Mouse (Mus musculus): ENCODE measurements around the gene Trpv6.

Gene Trpv6

DNA sequence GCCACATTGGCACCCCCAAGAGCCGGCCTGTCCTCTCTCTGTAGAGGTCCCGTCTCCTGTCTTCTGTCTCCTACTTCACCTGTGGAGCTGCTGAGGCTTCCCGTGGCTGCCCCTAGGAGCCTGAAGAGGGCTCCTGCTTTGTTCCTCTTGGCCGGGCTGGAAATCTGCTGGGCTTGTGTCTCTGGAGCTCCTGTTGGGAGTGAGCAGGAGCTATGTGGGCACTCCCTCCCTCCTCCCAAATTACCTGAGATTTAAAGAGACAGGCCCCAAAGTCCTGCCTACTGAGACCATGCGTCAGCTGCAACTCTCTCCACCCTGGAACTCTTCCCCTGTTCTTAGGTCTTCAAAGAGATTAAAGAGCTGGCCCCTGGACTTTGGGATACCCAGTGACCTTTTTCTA is at the start of gene Trpv6:
Trpv6 (minus strand) TSS at position 228 of the 400 bp plus-strand sequence.
- DNase-seq (ENCODE audit: low spot score in 2 of 2), result no peak

DNA sequence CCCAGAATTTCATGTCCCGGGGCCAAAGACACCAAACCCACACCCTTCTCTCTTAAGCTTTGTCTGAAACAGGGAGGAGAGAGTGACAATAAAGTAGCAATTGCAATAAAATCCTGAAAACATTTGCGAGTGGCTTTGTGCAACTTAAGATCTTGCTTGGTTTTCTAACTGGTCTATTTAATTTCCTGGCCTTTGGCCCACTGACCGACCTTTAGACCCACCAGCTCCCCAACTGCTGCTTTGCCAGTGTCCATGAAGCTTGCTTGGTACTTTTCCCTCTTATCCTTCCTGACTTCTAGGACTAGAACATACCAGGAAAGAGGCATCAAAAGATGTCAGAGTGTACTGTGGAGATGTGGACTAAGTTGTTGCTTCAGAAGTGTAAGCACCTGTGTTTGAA is 49.4 kb upstream of the Trpv6 start:
- no peak for DNase-seq (ENCODE audit: low spot score in 2 of 2)

- DNase-seq (ENCODE audit: low spot score in 2 of 2), result no peak
These were observed 48.7 kb upstream of the Trpv6 start for GRCm38 (mm10) chr6:41684911-41685310.

DNA sequence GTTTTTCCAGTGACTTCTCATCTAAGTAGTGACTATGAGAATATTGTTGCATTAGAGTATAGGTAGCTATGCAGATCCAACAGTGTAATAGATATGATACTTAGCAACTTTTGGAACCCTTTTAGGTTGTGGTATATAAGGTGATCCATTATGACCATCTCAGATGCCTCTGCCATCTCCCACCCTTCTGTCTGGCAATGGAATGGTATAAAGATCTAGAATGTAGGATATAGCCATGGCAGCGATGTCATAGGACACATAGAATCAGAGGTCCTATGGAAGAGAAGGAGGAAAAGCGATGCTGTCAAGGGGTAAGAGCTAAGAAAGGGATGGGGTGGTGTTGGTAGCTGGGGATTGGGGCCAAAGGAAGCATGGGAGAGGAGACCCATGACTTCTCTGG is 47.9 kb upstream of the Trpv6 start, which contains the start of gene Llcfc1:
Llcfc1 (plus strand) TSS at position 301 of the 400 bp plus-strand sequence.
- no peak for DNase-seq (ENCODE audit: low spot score in 2 of 2)

DNA sequence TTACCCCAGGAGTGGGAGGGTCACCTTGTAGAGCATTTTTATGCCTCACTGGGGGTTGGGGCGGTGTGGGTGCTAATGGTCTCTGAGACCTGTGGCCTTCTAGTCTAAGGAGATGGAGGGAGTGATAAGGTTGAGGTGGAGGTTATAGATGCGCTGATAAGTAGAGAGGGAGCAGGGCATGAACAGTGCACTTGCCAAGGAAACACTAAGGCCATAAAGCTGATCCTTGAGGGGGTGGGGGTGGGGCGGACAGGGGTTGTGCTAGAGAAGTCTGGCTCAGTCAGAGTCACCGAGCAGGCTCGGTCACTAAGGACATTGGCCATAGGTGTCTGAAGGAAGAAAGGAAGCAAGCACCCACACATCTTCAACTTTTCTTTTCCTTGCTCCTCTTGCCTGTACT is 45.5 kb upstream of the Trpv6 start:
- DNase-seq (ENCODE audit: low spot score in 2 of 2), result no peak

DNA sequence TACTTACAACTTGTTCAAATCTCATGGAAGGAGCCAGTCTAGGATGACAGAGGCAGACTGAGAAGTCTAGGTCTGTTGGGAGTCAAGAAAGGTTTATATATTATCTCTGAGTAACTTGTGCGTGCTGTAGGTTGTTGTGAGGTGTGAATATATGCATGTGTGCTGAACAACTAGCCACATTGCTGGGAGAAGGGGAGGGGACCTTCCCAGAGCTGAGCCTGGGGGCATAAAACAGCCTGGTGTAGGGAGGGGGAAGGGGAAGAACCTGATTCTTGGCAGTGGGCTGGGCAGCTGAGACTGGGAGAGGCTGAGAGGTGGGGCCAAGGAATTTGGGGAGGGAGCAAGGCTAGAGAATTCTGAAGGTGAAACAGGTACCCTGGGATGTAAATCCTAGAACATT is 44.5 kb upstream of the Trpv6 start, which contains the start of gene Trpv5:
Trpv5 (minus strand) TSS at position 101 of the 400 bp plus-strand sequence.
- DNase-seq (ENCODE audit: low spot score in 2 of 2), result no peak

DNA sequence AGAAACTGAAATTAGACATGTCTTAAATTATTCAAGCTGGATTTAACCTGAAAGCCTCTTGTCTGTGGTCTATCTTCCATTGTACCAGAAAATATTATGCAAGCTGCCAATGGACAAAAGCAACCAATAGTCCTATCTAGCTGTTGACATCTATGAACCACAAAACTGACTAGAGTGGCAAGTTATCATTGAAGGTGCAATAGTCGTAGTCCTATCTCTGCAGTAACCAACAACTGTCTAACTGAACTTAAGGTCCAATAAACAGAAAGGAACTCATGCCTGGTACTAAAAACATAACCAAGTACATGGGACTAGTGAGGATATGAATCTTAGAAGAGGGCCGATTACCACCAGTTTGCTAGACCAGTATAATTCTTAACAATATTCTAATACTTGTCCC is 40.3 kb upstream of the Trpv6 start:
- DNase-seq (ENCODE audit: low spot score in 2 of 2), result no peak

DNA sequence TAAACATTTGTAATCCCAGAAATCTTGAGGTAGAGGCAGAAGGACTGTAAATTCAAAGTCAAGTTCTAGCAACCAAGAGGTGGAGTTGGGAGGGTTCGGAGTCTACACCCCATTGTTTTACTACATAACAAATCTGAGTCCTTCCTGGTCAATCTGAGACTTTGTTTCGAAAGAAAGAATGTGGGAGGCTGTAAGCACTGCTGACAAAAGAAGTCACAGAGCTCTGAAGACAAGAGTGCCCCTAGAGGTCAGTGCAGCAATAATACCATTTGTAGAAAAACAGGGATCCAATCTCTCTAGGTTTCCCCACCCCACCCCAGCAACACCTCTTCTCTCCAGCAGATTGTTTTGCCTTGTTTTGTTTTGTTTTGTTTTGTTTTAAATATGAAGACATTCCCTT is 26.1 kb upstream of the Trpv6 start:
- DNase-seq (ENCODE audit: low spot score in 2 of 2), result no peak

GRCm38 (mm10) chr6:41658487-41658886 is 22.3 kb upstream of the Trpv6 start:
- DNase-seq (ENCODE audit: low spot score in 2 of 2), result no peak

GRCm38 (mm10) chr6:41654648-41655047 is 18.4 kb upstream of the Trpv6 start:
- no peak for DNase-seq (ENCODE audit: low spot score in 2 of 2)

DNA sequence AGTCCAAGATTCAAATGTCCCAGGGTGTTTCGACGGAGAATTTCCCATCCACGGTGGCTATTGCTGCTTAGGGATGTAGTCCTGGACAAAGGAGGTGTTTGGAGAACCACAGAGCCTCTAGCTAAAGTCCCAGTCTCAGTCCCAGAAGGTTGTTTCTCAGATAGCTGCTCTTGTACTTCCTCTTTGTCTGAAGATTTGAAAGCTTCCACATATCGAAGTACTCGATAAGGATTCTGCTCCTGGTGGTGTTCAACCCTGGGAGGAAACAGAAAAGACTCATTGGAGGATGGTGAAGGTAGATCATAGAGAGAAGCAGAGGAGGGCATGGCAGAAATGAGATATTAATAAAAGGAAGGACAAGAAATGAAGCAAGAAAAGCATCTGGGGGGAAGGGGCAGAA is 17.0 kb upstream of the Trpv6 start:
- DNase-seq (ENCODE audit: low spot score in 2 of 2), result no peak

GRCm38 (mm10) chr6:41646672-41647071 is 10.5 kb upstream of the Trpv6 start:
- DNase-seq (ENCODE audit: low spot score in 2 of 2), result no peak

DNA sequence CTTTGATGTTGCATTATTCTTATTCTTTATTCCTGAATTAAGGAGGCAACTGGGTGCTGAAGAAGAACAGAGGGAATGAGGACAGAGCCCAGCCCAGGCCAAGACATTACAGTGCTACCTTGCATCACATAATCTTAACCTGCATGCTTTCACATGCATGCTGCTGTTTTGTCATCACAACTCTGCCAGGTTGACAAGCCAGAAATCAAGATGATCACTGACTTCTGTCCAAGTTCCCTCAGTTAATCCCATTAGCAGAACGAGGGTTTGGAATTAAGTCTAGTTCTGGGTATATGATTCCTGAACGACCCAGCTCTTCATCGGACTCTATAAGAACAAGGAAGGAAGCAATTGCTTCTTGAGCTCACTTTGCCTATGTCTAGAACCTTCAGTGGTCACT is 10.0 kb upstream of the Trpv6 start:
- DNase-seq (ENCODE audit: low spot score in 2 of 2), result no peak

GRCm38 (mm10) chr6:41643227-41643626 is 7.0 kb upstream of the Trpv6 start:
- DNase-seq (ENCODE audit: low spot score in 2 of 2), result no peak

DNA sequence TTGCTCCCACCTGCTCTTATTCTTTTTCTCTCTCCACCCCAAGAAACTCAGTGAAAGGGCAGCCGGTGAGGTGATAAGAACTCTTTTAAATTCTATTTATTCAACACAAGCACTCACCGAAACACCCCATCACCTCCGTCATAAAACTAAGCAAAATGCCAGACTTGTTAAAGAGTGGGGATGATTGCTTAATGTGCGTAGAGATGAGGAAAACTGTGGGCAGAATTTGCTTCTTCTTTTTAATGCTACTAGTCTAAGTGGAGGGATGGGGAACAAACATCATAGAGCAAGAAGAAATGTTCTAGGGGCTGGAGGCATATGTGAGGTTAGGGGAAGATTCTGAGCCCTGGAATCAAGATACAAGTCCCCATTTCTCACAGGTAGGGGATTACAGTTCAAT is 6.6 kb upstream of the Trpv6 start:
- no peak for DNase-seq (ENCODE audit: low spot score in 2 of 2)

GRCm38 (mm10) chr6:41641173-41641866 is 5.1 kb upstream of the Trpv6 start:
- no peak for DNase-seq (ENCODE audit: low spot score in 2 of 2)

- DNase-seq (ENCODE audit: low spot score in 2 of 2), result no peak
These were observed 4.2 kb upstream of the Trpv6 start for GRCm38 (mm10) chr6:41640449-41640848.

- no peak for DNase-seq (ENCODE audit: low spot score in 2 of 2)
These were observed 1.8 kb upstream of the Trpv6 start for GRCm38 (mm10) chr6:41637927-41638506.

DNA sequence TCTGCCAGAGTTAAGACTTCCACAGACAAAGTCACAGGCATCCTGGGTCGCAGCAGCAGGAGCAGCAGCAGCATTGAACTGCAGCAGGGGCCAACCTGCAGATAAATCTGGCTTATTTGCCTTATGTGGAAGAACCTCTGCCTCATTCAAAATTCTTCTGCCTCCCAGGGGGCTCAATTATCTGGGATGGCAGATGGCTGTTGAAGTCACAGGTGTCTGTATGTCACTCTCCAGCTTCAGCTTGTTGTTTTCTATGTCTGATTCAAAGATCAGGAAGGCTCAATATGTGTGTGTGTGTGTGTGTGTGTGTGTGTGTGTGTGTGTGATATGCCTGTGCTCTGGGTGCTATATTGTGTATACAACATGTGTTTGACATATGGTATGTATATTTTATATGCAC is 1.2 kb upstream of the Trpv6 start:
- no peak for DNase-seq (ENCODE audit: low spot score in 2 of 2)

GRCm38 (mm10) chr6:41635211-41635610 is 994 bp downstream of the Trpv6 start:
- DNase-seq (ENCODE audit: low spot score in 2 of 2), result no peak

GRCm38 (mm10) chr6:41631549-41631948 is 4.7 kb downstream of the Trpv6 start:
- no peak for DNase-seq (ENCODE audit: low spot score in 2 of 2)

DNA sequence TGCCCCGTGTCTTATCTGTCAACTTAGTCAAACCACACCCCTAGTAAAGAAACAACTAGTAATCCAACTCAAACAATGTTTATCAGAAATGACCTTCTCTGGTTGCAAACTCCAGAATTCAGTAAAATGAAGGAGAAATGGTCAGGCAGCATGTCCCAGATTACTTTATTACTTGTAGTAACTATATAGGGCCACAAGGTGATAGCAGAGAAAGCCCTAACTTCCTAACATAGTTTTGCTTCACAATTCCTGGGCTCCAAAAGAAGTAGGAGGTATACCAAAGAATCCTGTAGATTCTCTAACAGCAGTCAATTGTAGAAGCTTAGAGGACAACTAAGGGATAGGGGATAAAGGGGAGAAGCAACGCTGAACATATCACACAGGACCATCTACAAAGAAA is 5.4 kb downstream of the Trpv6 start:
- DNase-seq (ENCODE audit: low spot score in 2 of 2), result no peak

DNA sequence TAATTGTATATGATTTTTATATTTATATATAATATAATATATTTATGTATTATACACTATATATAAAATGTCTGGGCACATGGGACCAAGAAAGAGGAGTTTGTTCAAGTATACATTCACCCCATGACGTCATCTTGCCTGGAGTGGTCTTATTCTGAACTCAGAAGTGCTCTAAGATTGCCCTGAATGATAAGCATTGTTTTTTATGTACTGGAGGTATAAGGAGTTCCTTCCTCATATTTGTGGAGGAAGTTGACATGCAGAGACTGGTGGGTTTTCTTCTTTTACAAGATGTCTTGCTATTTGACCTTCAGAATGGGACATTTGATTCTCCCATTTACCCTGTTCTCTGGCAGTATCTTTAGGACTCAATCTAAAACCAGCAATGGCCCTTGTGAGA is 8.0 kb downstream of the Trpv6 start:
- no peak for DNase-seq (ENCODE audit: low spot score in 2 of 2)

DNA sequence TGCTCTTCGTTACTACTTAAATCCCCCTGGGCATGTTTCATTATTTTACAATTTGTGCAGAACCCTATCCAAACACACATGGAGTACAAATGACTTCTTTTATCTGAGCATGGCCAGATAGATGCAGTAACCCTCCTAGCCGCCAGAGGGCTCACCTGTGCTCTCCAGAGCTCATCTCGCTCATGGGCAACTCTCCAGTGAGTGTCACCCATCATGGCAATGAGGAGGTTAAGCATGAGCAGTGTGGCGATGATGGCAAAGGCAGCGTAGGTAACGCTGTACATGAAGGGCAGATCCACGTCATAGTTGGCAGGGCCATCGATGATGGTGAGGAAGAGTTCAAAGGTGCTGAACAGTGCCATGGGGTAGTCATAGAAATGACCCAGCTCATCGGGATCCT is 13.5 kb downstream of the Trpv6 start:
- peak in 1 of 2 experiments; percentile 46 for DNase-seq (ENCODE audit: low spot score in 2 of 2)

All from frontal cortex, postnatal 25 days (tissue).